Mouse (Mus musculus): Measurements from ENCODE around the gene Tmtc2. TPM values are rescaled to one million over a fixed set of nuclear protein-coding genes. Genes with fewer than 3 reads are reported as not detected.

Tmtc2 gene
- polyA plus RNA-seq, 1 experiment, result 0.97 TPM

- no peak overlapping the region for H3K4me3 ChIP-seq
- no peak for TF ChIP-seq USF1 (IDR thresholded peaks at IDR 0.05; ENCODE audit: low read depth)
- TF ChIP-seq TCF3 (IDR thresholded peaks at IDR 0.05; ENCODE audit: insufficient read length, low read depth), result no peak
- TF ChIP-seq POLR2AphosphoS2 (IDR thresholded peaks at IDR 0.05; ENCODE audit: insufficient read length, low read depth), result no peak
- TF ChIP-seq MYOG (IDR thresholded peaks at IDR 0.05; ENCODE audit: control insufficient read depth in 1 of 3, insufficient read depth in 1 of 3, insufficient read length in 2 of 3, low read depth in 2 of 3), result no peak
- no peak for TF ChIP-seq MYOD1 (IDR thresholded peaks at IDR 0.05; ENCODE audit: control insufficient read depth in 1 of 3, insufficient read length in 2 of 3, low read depth in 2 of 3)
- no peak for TF ChIP-seq REST (IDR thresholded peaks at IDR 0.05; ENCODE audit: insufficient read depth, insufficient read length)
- TF ChIP-seq TCF12 (IDR thresholded peaks at IDR 0.05; ENCODE audit: insufficient read depth, poor library complexity, severe bottlenecking), result no peak
- TF ChIP-seq MAX (IDR thresholded peaks at IDR 0.05; ENCODE audit: low read depth), result no peak
- no peak for TF ChIP-seq CEBPB (IDR thresholded peaks at IDR 0.05; ENCODE audit: insufficient read depth, poor library complexity, severe bottlenecking)
- no peak for TF ChIP-seq SRF (IDR thresholded peaks at IDR 0.05; ENCODE audit: control insufficient read depth, insufficient read length, low read depth)
- H3K27me3 ChIP-seq (ENCODE audit: control insufficient read depth, insufficient read depth, insufficient read length), result no peaks in the 10 kb centered on the region
- H3K79me2 ChIP-seq (ENCODE audit: control insufficient read depth, insufficient read depth), result no peaks in the 10 kb centered on the region
- no peaks in the 10 kb centered on the region for H3K36me3 ChIP-seq (ENCODE audit: control insufficient read depth, insufficient read depth)
- H3K4me2 ChIP-seq (ENCODE audit: low read depth), result no peak overlapping the region
- H3ac ChIP-seq (ENCODE audit: control insufficient read depth, insufficient read length), result no peak overlapping the region
Observed at GRCm38 (mm10) chr10:105588141-105588540, 13.9 kb upstream of the Tmtc2 start.

- Histone ChIP-seq H3K27me3 (ENCODE audit: control insufficient read depth, insufficient read depth, insufficient read length) (no peaks in the 10 kb centered on the region), H3K36me3 (ENCODE audit: control insufficient read depth, insufficient read depth) (no peaks in the 10 kb centered on the region), H3K4me2 (ENCODE audit: low read depth) (no peak overlapping the region), H3K79me2 (ENCODE audit: control insufficient read depth, insufficient read depth) (no peaks in the 10 kb centered on the region), H3ac (ENCODE audit: control insufficient read depth, insufficient read length) (no peak overlapping the region), H3K4me3 (no peak overlapping the region)
- TF ChIP-seq MYOD1 (IDR thresholded peaks at IDR 0.05; ENCODE audit: control insufficient read depth in 1 of 3, insufficient read length in 2 of 3, low read depth in 2 of 3) (no peak), E2F4 (IDR thresholded peaks at IDR 0.05; ENCODE audit: insufficient read depth) (no peak), MAX (IDR thresholded peaks at IDR 0.05; ENCODE audit: low read depth) (no peak), CEBPB (IDR thresholded peaks at IDR 0.05; ENCODE audit: insufficient read depth, poor library complexity, severe bottlenecking) (no peak)
Observed at GRCm38 (mm10) chr10:105579318-105579717, 5.1 kb upstream of the Tmtc2 start.

GRCm38 (mm10) chr10:105578291-105578845 lies 4.1 kb upstream of the Tmtc2 start:
- H3K27me3 ChIP-seq (ENCODE audit: control insufficient read depth, insufficient read depth, insufficient read length), result no peaks in the 10 kb centered on the region
- TF ChIP-seq MAX (IDR thresholded peaks at IDR 0.05; ENCODE audit: low read depth), result no peak
- no peak for TF ChIP-seq CEBPB (IDR thresholded peaks at IDR 0.05; ENCODE audit: insufficient read depth, poor library complexity, severe bottlenecking)
- no peak overlapping the region for H3ac ChIP-seq (ENCODE audit: control insufficient read depth, insufficient read length)
- H3K4me3 ChIP-seq, result no peak overlapping the region
- H3K79me2 ChIP-seq (ENCODE audit: control insufficient read depth, insufficient read depth), result no peaks in the 10 kb centered on the region
- no peaks in the 10 kb centered on the region for H3K36me3 ChIP-seq (ENCODE audit: control insufficient read depth, insufficient read depth)
- H3K4me2 ChIP-seq (ENCODE audit: low read depth), result no peak overlapping the region

GRCm38 (mm10) chr10:105574695-105575660 lies 727 bp upstream of the Tmtc2 start:
- peak overlapping the region; percentile 97 for H3K4me2 ChIP-seq (ENCODE audit: low read depth)
- no peaks in the 10 kb centered on the region for H3K36me3 ChIP-seq (ENCODE audit: control insufficient read depth, insufficient read depth)
- TF ChIP-seq TCF12 (IDR thresholded peaks at IDR 0.05; ENCODE audit: insufficient read depth, poor library complexity, severe bottlenecking) (no peak), MYOG (IDR thresholded peaks at IDR 0.05; ENCODE audit: control insufficient read depth in 1 of 3, insufficient read depth in 1 of 3, insufficient read length in 2 of 3, low read depth in 2 of 3) (no peak), MAX (IDR thresholded peaks at IDR 0.05; ENCODE audit: low read depth) (no peak), POLR2A (IDR thresholded peaks at IDR 0.05; ENCODE audit: insufficient read length, low read depth) (peak; percentile 22), POLR2AphosphoS2 (IDR thresholded peaks at IDR 0.05; ENCODE audit: insufficient read length, low read depth) (no peak), MYOD1 (IDR thresholded peaks at IDR 0.05; ENCODE audit: control insufficient read depth in 1 of 3, insufficient read length in 2 of 3, low read depth in 2 of 3) (no peak), REST (IDR thresholded peaks at IDR 0.05; ENCODE audit: insufficient read depth, insufficient read length) (no peak), CEBPB (IDR thresholded peaks at IDR 0.05; ENCODE audit: insufficient read depth, poor library complexity, severe bottlenecking) (peak; percentile 70), TCF3 (IDR thresholded peaks at IDR 0.05; ENCODE audit: insufficient read length, low read depth) (no peak), E2F4 (IDR thresholded peaks at IDR 0.05; ENCODE audit: insufficient read depth) (no peak)
- peak overlapping the region; percentile 43 for H3K4me3 ChIP-seq
- no peaks in the 10 kb centered on the region for H3K27me3 ChIP-seq (ENCODE audit: control insufficient read depth, insufficient read depth, insufficient read length)
- H3K79me2 ChIP-seq (ENCODE audit: control insufficient read depth, insufficient read depth), result no peaks in the 10 kb centered on the region
- H3ac ChIP-seq (ENCODE audit: control insufficient read depth, insufficient read length), result no peak overlapping the region

- TF ChIP-seq E2F4 (IDR thresholded peaks at IDR 0.05; ENCODE audit: insufficient read depth) (no peak), MYOD1 (IDR thresholded peaks at IDR 0.05; ENCODE audit: control insufficient read depth in 1 of 3, insufficient read length in 2 of 3, low read depth in 2 of 3) (no peak), TCF3 (IDR thresholded peaks at IDR 0.05; ENCODE audit: insufficient read length, low read depth) (no peak), TCF12 (IDR thresholded peaks at IDR 0.05; ENCODE audit: insufficient read depth, poor library complexity, severe bottlenecking) (no peak), MAX (IDR thresholded peaks at IDR 0.05; ENCODE audit: low read depth) (no peak), POLR2A (IDR thresholded peaks at IDR 0.05; ENCODE audit: insufficient read length, low read depth) (no peak), REST (IDR thresholded peaks at IDR 0.05; ENCODE audit: insufficient read depth, insufficient read length) (no peak), CEBPB (IDR thresholded peaks at IDR 0.05; ENCODE audit: insufficient read depth, poor library complexity, severe bottlenecking) (no peak), MYOG (IDR thresholded peaks at IDR 0.05; ENCODE audit: control insufficient read depth in 1 of 3, insufficient read depth in 1 of 3, insufficient read length in 2 of 3, low read depth in 2 of 3) (no peak), POLR2AphosphoS2 (IDR thresholded peaks at IDR 0.05; ENCODE audit: insufficient read length, low read depth) (no peak), SRF (IDR thresholded peaks at IDR 0.05; ENCODE audit: control insufficient read depth, insufficient read length, low read depth) (no peak)
- Histone ChIP-seq H3ac (ENCODE audit: control insufficient read depth, insufficient read length) (no peak overlapping the region), H3K79me2 (ENCODE audit: control insufficient read depth, insufficient read depth) (no peaks in the 10 kb centered on the region), H3K4me2 (ENCODE audit: low read depth) (peak overlapping the region; percentile 97), H3K27me3 (ENCODE audit: control insufficient read depth, insufficient read depth, insufficient read length) (no peaks in the 10 kb centered on the region), H3K36me3 (ENCODE audit: control insufficient read depth, insufficient read depth) (no peaks in the 10 kb centered on the region), H3K4me3 (peak overlapping the region; percentile 43)
Observed at GRCm38 (mm10) chr10:105573306-105573907, 844 bp downstream of the Tmtc2 start.
